Mouse (Mus musculus) lung, postnatal 25 days (tissue): Measurements from ENCODE around the gene Ulk4.
A peak's percentile ranks its signal among the peaks of the same experiment; 100 is the strongest.

ENCODE experiments used
- DNase-seq: peaks from one replicate; pipeline ENCODE4 v3.0.0; 2022; ENCODE audit warnings: low spot score

Ulk4 gene

DNA sequence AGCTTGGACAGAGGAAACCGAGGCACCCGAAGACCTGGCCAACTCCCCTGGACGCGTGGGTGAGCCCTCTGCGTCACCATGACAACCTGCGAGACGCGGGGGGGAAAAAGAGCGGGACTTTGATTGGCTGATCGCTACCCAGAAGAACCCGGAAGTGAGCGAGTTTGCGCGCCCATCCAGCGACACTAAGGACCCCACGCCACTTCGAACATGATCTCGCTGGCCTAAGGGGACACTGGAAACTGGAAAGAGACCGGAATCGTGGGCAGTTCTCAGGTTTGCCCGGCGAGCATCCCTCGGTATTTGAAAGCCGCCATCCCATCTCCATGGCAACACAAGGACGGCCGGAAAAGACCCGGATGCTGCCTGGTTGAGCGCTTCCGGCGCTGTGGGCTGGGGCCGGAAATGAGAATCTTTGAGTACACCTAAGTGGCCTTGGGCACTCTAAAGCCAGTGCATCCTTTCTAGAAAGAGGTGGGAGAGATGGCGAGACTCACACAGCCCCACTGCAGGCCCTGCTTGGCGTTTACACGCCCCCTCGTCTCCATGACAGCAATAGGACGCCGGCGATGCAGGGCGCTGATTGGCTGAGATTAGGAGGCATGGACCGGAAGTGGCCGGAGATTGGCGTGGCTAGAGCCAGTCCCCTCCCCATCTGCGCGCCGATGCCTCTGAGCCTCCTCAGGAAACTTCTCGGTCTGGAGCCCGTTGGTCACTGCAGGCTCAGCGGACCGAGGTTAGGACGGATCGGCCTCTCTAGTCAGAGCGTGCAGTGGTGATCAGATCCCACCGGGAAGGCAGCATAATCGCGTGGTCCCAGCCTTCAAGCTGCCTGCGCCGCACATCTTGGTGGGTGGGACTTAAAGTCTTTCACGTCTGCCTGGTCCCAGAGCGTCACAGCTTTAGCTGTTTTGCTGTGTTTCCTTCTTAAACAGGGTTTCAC is at the start of gene Ulk4:
TSS of gene Ulk4 (minus strand) at position 80 of the 943 bp plus-strand sequence.
- peak; percentile 93 for DNase-seq

DNA sequence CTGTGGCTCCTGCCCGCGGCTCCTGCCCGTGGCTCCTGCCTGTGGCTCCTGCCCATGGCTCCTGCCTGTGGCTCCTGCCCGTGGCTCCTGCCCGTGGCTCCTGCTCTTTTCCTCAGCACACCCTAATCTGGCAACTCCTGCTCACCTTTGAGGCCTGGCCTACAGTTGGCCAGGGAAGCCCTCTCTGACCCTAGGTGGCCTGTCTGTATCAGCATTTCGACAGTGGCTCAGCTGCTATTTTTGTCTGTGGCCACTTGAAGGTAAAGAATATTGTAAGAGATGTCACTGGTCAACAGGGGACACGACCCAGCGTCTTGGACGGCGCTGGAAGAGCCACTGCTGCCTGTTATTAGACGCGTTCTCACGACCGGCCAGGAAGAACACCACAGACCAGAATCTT is 45.0 kb upstream of the Ulk4 start:
- no peak for DNase-seq

DNA sequence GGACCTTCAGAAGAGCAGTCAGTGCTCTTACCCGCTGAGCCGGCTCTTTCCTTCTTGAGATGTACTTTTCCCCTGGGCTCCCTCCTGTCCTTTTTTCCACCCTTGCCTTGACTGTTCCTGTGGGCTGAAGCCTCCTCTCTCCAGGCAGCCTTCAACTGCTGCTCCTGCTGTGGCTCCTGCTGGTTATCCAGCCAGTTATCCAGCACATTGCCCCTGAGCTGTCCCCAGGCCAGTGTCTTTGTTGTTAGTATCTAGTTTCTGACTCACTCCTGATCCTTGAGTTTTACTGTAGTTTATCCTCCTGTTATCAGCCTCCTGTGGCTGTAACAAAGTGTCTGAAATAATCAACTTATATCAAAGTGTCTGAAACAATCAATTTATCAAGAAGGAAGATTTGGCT is 44.1 kb upstream of the Ulk4 start:
- DNase-seq, result no peak

DNA sequence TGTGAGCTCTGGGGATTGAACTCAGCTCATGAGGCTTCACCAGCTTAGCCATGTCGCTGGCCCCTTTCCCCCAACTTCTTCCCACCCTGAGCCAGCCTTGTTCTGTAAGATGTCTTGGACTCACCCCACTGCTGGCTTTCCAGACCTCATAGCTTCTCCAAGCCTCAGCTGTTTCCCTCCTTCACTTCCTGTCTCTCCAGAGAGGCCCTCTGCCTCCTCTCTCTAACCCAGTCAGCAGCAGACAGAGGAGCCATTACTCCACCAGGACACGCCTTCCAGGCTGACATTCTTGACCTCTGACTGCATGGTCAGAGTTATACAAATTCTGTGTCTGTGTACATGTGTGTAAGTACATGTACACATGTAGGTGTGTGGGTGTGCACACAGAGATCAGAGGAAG is 43.4 kb upstream of the Ulk4 start:
- DNase-seq, result no peak

DNA sequence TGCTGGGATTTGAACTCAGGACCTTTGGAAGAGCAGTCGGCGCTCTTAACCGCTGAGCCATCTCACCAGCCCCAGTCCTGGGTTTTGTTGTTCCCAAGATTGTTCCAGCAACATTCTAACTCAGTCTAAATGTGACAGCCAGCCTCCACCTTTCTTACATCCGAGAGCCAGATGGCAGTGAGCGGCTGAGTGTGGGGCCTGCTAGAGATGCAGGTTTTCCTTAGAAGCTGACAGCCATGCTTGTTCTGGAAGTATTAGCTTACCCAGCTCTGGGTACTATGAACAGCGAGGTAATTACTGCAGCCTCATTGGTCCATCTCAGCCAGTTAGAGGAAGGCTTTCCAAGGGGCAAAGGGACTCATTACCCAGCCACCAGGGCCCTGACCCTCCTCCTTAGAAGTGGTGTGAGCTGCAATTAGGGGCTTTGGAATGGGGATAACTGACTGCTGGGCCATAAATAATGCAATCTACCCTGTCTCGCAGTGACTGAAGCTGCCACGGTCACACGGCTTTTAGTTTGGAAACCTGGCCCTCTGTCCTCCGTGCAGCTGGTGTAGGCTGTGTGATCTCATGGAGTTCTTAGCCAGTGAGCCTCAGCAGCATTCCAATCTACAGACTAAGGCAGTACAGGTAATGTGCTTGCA is 42.4 kb upstream of the Ulk4 start:
- no peak for DNase-seq

DNA sequence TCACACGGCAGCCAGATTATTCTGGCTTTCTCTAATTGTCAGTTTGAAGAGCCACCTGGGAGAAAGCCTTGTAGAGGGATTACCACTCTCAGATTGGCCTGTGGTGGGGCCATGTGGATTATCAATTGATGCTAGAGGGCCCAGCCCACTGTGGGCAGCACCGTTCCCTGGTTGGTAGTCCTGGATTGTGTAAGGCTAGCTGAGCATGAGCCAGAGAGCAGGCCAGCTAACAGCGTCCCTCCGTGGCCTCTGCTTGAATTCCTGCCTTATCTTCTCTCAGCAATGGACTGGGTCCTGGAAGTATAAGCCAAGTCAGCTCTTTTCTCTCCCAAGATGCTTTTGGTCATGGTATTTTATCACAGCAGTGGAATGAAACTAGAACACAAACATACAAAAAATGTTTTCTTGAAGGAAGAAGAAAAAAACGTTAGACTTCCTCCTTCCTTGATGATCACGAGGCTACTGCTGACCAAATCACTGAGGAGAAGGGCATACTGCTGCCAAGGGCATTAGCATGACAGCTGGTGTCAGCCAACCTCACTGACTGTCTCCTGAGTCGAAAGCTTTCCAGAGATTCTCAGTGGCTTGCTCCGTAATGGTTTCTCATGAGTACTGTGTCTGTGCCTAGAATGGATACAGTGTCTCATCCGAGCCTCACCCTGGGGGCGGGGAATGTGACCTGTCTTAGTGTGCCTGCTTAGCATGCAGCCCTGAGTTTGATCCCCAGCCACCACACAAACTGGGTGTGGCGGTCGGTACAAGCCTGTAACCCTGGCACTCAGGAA is 39.8 kb upstream of the Ulk4 start:
- DNase-seq, result peak; percentile 62

DNA sequence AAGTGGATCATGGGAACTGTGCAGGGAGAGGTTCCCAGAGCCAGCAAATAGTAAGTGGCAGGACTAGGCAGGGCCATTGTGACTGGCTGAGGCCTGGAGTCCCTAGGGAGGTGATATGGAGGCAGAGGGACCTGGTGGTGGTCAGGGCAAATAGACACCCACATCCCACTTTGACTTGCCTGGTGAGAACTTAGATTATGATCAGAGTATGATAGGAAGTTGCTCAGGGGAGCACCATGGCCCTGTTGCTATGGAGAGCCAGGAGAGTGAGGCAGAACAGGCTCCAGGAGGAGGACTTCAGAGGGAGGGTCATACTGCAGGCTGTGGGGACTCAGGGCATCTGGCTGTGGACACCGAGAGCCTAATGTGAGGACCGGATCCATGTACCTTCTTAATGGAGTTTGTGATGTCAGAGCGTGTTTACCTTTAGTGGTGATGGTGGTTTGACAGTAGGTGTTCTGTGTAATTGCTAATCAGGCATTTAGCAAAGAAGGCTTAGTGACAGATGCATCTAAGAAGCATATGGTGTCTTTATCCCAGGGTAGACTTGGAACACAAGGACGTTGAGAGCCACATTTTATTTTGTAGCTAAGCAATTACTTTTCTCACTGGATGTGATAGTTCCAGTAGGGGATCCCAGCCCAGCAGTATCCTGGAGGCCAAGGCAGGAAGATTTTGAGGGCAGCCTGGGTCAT is 39.1 kb upstream of the Ulk4 start:
- DNase-seq, result no peak

DNA sequence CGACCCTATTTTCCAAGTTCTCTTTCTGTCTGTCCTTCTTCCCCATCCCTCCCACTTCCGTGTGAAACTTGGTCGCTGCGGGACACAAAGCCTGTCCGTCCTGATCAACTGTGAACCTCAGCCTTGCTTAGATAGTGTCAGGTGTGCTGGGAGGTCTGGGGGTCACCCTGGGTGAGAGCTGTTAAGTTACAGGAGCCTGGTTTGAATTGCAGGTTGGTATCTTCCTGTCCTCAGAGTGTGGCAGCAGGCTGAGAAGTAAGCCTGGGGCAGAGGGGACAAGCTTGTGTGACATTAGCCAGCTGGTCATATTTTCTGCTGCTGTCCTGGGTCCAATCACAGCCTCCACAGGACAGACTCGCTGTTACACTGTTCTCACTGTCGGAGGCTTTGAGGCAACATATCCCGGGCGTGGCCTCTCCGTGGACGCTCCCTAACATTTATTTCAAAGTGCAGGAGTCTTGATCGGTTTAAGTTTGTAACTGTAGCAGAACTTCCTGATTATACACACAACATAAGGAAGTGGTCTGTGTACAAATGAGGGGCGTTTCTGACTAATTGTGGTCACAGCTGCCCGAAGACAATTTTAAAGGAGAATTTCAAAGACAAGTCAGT is 37.6 kb upstream of the Ulk4 start:
- peak; percentile 82 for DNase-seq

DNA sequence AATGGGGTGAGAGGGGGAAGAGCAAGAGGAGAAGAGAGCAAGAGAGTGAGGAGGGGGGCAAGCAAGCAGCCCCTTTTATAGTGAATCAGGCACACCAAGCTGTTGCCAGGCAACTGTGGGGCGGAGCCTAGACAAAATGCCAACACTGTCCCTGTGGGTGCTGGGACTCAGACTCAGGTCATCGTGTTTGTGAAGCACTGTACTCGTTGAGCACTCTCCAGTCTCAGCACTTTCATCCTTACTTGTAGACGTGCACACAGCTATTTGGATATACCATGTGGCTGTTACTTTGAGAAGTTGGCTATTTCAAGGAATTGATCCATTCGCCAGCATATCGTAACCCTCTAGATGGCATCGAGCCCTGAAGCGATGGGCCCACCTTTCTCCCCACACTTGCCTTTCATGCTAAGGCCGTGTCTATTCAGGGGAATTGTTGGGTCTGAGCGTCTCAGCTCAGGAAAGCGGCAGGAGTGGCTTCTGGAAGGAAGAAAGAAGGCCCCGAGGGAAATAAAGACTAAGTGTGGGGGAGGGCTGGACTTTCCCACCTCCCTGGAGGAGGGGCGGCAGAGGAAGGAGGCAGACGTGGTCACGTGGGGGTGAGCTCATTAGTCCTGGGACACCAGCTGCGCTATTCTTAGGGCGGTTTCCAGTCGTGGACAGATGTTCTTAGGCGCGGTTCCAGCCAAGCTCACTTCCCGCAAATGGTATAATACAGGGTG is 36.8 kb upstream of the Ulk4 start:
- DNase-seq, result peak; percentile 92

DNA sequence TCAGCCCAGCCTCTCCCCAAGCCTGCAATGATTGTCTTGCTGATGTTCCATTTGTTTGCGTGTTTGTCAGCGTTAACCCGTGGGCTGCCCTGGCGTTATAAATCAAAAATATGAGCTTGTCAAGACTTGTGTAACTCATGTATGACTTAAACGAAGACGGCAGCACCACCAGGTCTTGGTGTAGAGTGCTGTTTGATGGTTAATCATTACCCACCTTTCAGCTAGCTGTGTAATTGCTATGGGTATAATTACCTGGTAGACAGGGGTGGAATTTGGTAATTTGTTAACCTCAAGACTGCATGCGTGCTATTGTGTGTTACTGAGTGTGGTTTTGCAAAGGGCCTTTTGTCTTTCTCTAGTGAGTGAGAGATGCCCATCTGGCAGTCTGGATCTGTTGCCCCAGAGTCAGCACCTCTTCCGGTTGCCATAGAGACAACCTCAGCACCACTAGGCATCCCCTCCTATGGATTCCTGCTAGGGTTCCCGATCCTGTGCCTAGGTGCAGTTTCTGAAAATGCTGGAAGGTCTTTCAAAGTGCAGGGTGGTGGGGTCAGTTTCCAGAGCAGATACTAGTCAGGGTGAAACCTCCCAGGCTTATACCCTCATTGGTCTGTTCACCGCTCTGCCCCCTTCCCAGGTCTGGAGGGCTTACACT is 35.4 kb upstream of the Ulk4 start:
- DNase-seq, result no peak

DNA sequence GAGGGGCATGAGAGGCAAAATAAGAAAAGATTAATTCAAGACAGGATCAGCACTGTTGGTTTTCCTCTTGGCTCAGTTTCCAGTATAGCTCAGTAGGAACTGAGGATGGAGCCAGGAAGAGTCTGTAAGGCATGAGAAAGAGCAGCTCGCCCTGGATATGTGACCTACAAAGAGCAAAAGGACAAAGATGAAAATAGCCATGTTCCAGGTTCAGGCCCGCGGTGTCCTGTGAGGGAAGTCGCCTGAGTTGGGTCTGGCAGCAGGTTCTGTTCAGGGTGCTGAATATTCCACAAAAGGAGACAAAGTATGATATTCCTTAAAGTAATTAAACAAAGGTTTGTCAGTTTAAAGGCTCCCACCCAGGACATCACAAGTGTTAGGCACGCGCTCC is 34.8 kb upstream of the Ulk4 start:
- no peak for DNase-seq

DNA sequence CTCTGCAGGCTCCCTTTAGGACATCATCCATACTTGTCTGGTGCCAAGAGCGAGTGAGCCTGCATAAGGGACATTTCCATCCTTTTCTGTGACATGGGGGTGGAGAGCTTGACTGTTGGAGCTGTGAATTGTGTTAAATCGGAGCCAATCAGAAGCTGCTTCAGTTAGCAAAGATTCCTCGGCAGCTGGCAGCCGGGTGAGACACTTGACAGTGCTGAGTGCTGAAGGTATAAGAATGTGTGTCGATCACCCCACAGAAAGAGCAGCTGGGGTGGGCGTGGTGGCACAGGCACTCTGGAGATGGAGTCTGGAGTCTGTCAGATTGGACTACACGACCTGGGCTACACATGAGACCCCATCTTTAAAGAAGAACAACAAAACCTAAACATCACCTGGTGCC is 33.5 kb upstream of the Ulk4 start:
- no peak for DNase-seq

DNA sequence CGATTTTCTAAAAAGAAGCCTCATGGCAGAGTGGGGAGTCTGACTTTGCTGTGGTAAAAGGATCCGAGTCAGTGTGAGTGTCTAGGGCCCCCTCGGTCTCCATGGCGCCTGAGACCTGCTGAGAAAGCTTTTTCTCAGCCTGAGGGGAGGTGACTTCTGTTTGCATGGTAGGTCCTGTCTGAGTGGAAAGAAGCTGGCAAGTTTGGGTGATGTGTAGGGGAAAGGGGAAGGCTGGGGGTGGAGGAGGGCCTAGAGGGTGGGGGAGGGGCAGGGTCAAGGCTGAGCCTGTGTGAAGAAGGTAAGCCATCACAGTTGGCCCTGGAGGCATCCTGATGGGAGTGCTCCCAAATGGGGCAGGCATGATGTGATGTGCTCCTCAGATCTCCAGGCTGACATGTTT is 32.3 kb upstream of the Ulk4 start:
- no peak for DNase-seq

DNA sequence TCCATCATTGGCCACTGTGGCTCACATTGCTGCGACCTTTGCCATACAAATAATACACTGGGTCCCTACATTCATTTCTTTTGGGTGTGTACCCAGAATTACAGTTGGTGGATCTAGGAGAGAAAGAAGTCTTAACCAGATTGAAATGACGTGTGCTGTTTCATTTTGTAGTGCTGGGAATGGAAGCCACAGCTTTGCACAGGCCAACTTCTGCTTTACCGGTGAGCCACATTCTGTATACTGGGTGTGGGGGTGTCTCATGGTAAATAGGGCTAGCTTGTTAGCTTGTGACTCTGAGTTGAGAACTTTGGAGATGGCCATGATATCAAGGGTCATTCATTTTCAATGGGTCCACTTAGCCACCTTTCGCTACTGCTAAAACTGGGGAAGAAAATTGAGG is 28.5 kb upstream of the Ulk4 start:
- DNase-seq, result no peak

DNA sequence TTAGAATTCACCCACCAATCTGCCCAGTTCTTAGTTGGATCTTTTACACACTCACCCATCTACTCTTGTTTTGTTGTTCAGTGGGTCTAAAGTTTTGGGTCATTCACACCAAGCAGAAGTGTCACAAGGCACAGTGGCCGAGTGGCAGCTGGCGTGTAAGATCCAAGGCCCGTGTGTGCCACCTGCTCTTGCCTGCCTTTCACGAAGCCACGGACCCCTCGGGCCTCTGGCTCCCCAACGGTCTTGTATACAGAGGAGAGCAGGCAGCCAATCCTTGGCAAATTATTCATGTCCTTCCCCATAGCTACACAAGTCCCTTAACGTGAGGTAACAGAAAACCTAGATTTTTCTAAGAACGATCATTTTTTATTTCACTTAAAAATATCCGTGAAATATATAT is 27.5 kb upstream of the Ulk4 start:
- no peak for DNase-seq

DNA sequence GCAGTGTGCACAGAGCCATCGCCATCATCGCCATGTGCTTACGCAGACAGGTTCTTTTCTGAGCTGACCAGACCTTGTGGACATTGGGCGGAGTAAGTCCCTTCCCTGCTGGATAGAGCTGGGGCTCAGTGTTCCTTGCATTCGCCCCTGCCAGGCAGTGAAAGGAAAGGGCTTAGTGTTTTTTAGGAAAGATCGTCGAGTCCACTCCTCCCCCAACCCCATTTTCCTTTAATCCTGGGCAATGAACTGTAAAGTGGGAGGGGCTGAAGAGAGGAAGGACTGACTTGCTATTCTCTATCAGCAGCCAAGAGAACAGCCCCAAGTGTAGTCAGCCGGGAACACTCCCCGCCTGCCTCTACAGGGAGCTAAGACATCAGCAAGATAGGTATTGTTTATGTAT is 26.8 kb upstream of the Ulk4 start:
- no peak for DNase-seq

DNA sequence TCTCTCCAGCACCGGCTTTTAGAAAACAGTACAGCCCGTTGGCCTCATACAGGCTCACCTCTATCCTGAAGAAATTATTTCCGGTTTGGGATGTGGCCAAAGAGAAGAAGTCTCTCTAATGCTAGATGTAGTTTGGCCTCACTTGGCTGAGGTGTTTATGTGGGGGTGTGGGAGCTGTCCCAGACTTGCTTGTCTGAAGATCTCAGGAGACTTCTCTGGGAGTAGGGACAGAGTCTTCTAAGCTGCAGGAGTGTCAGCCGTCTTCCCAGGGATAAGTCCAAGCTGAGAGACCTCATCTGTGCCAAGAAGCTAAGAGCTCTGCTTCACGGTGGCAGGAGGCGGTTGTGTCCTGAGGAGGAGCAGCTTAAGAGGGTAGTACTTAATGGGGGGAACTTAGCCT is 26.1 kb upstream of the Ulk4 start:
- DNase-seq, result no peak

DNA sequence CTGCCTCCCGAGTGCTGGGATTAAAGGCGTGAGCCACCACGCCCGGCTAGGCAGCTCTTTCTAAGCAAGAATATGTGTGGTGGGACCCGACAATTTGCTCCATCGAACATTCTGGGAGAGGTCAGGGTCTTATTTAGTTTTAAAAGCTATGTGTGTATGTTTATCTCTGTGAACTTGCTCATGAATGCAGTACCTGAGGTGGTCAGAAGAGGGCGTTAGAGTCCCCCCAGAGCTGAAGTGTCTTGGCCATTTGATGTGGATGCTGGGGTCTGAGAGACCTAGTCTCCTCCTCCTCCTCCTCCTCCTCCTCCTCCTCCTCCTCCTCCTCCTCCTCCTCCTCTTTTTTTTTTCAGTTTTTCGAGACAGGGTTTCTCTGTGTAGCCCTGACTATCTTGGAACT is 25.5 kb upstream of the Ulk4 start:
- DNase-seq, result no peak

DNA sequence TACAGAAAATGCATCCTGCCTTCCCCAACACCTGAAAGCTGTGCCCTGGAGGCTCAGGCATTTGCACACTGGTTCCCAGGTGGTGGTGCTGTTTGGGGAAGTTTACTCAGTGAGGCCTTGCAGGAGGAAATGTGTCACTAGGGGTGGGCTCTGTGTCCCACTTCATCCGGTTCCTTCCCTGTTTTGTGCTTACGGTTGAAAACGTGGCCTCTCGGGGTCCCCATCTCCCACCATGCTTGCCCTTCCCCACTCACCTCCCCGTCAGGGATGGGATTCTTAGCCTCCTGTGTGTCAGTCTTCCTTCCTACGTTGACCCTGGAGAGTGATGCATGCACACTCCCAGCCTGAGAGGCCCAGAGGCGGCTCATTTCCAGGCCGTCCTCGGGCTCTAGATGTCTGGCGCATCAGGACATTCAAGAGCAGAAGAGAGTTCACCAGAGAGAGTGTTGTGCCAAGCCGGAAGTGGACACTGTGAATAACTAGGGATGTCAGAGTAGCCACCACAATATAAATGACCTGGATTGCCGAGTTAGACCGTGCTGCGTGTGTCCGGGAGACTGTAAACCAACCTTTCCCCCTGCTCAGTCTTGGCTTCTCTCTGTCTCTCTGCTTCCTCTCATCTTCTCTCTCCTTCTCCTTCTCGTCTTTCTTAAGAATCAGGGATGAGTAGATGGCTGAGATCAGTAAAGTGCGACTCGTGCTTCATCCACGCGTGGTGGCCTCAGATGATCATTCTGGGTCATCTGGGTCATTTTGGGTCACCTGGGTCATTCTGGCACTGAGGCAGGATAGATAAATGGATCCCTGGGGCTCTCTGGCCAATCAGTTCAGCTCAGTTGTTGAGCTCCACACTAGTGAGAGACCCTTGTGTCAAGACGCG is 24.3 kb upstream of the Ulk4 start:
- no peak for DNase-seq
